Mouse (Mus musculus) brown adipose tissue, adult 24 weeks (tissue): ENCODE measurements around the gene Abcg1. TPM values are rescaled to one million over a fixed set of nuclear protein-coding genes. Genes with fewer than 3 reads are reported as not detected.

Source experiments
- H3K27ac ChIP-seq: fragments of 200-500 bp; replicated peaks from 2 replicates; pipeline ENCODE4 v1.5.1; 2012; ENCODE audit warnings: low read depth, mild to moderate bottlenecking, low read length
- H3K4me1 ChIP-seq: fragments of 200-500 bp; 2 replicates; pipeline ENCODE4 v1.6.1; 2012; ENCODE audit warnings: low read length, mixed read lengths; ENCODE audit not compliant: control insufficient read depth, insufficient read depth, insufficient read length
- H3K4me3 ChIP-seq: fragments of 200-500 bp; 2 replicates; pipeline ENCODE4 v1.5.1; 2012; ENCODE audit warnings: low read depth, mild to moderate bottlenecking, low read length, moderate library complexity; ENCODE audit not compliant: insufficient read depth
- polyA plus RNA-seq: library from polyadenylated mRNA; stranded (reverse); fragments of >200 nt; gene quantifications from 2 replicates; pipeline ENCODE4 v1.2.4, GENCODE M21; 2012; ENCODE audit not compliant: missing spikeins, insufficient read depth, insufficient read length

Abcg1 gene
- polyA plus RNA-seq, 1 experiment = 2.3 TPM

GRCm38 (mm10) chr17:31066058-31066457, 8.6 kb downstream of the Abcg1 start:
- peaks cover 18% of the 10 kb centered on the region; the same call in 1 of the 2 replicates for H3K4me1 ChIP-seq
- H3K27ac ChIP-seq = no peak overlapping the region
- H3K4me3 ChIP-seq = no peak overlapping the region

DNA sequence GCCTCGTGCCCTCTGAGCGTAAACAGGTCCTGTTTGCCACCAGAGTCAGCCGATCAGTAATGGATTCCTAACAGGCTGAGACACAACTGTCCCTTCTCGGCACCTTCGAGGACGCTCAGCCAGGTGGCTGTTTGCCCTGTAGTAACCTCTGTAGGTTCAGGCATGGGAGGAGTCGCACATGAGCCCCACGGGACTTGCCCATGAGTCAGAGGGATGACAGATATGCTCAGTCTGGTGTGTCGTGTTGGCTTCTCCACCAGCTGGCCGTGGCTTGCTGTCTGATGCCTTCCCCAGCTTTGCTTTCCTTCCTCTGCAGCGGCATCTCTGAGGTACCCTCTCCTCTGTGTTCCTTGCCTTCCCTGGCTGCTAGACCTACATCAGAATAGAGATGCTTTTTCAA, 9.6 kb downstream of the Abcg1 start:
- Histone ChIP-seq H3K4me3 (no peak overlapping the region), H3K4me1 (peaks cover 20% of the 10 kb centered on the region), H3K27ac (no peak overlapping the region)

- H3K27ac ChIP-seq = no peak overlapping the region
- no peak overlapping the region for H3K4me3 ChIP-seq
- peaks cover 37% of the 10 kb centered on the region for H3K4me1 ChIP-seq
Observed at GRCm38 (mm10) chr17:31069121-31069520, 11.6 kb downstream of the Abcg1 start.

- Histone ChIP-seq H3K4me1 (peaks cover 41% of the 10 kb centered on the region), H3K27ac (no peak overlapping the region), H3K4me3 (no peak overlapping the region)
Observed at GRCm38 (mm10) chr17:31069845-31070244, 12.4 kb downstream of the Abcg1 start.

GRCm38 (mm10) chr17:31070403-31071185, 13.1 kb downstream of the Abcg1 start:
- H3K4me3 ChIP-seq = no peak overlapping the region
- H3K4me1 ChIP-seq = peaks cover 49% of the 10 kb centered on the region
- no peak overlapping the region for H3K27ac ChIP-seq

GRCm38 (mm10) chr17:31071421-31072301, 14.2 kb downstream of the Abcg1 start:
- H3K4me3 ChIP-seq = no peak overlapping the region
- H3K27ac ChIP-seq = 0 out of 2 replicates have a peak overlapping the region, but pooled peaks have one; percentile 32
- H3K4me1 ChIP-seq = peaks cover 54% of the 10 kb centered on the region

DNA sequence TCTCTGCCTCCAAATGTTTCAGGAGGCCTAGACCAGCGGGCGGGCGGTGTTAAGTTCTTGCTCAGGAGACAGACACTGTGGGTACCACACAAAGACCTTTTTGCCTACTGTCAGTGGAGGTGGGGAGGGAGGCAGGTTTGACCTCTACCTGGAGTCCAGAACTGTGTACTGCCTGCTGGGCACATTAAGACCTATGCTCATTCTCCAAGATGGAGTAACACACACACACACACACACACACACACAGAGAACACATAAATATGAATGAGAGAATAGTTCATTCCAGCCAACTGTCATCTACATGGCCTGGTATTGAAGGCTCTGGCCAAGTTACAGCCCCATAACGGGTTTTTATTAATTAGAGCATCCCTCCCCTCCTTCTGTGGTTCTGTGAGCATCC, 15.4 kb downstream of the Abcg1 start:
- Histone ChIP-seq H3K4me1 (peaks cover 57% of the 10 kb centered on the region), H3K27ac (no peak overlapping the region), H3K4me3 (no peak overlapping the region)

GRCm38 (mm10) chr17:31073273-31074052, 16.0 kb downstream of the Abcg1 start:
- no peak overlapping the region for H3K4me3 ChIP-seq
- H3K27ac ChIP-seq = peak overlapping the region; percentile 72; the same call in 1 of the 2 replicates
- H3K4me1 ChIP-seq = peaks cover 63% of the 10 kb centered on the region

DNA sequence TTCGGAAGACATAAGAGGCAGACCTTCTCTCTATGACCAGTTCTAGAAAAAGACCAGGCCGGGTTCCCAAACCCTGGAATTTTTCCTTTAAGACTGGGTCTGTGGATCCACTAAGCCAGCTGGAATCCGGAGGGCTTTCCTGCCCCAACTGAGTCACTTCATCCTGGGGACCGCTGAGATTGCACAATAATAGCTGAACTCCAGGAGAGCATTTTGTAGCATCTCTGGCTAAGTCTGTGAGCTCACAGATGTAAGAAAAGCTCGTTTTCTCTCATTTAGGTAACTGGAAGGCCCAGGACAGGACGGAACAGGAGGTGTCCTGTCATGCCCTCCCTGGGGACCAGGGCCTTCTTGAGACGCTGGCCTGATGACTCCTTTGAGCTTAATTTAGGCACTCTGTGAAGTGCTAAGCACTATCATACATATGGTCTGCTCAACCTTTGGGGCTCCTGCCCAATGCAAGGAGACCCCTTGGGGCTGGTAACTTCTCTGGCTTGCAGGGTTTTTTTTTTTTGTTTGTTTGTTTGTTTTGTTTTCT, 16.6 kb downstream of the Abcg1 start:
- Histone ChIP-seq H3K27ac (peak overlapping the region; percentile 72), H3K4me1 (peaks cover 67% of the 10 kb centered on the region), H3K4me3 (no peak overlapping the region)

DNA sequence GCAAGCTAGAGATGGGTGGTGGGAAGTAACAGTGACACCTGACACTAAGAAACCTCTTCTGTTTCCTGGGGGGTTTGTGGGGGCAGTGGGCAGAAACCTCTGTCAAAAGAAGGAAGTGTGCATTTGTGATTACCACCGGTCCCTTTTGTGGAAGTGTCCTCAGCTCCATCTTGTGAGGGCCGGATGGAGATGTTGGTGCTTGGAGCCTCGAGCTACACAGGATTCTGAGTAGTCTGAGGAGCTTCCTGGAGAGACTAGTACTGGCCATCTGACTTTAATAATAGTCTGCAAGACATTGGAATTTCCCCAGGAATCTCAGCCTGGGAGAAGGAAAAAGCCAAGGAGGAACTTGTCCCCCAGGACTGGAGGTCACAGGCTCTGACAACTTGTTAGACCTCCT, 17.2 kb downstream of the Abcg1 start:
- Histone ChIP-seq H3K4me3 (no peak overlapping the region), H3K27ac (peak overlapping the region; percentile 86), H3K4me1 (peaks cover 67% of the 10 kb centered on the region)

DNA sequence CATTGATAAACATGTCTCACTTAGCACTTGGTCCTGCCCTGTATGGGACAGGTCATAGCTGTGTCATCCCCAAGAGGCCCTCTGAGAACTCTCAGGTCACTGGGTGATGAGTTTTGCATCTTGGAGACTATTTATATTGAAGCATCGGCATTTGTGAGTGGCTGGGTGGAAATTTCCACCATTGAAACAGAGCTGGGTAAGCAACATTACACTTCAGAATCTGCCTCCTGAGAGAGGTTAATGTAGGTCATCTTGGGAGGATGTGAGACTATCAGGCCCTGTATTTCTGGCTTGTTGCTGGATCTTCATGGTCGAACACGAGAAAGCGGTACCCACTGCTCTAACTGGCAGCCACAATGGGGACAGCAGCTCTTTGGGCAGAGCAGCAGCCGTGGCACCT, 18.0 kb downstream of the Abcg1 start:
- H3K27ac ChIP-seq = peak overlapping the region; percentile 86
- 0 out of 2 replicates have a peak overlapping the region, but pooled peaks have one; percentile 12 for H3K4me3 ChIP-seq
- H3K4me1 ChIP-seq = peaks cover 73% of the 10 kb centered on the region

GRCm38 (mm10) chr17:31077561-31077960, 20.1 kb downstream of the Abcg1 start:
- H3K4me3 ChIP-seq = no peak overlapping the region
- peaks cover 55% of the 10 kb centered on the region for H3K4me1 ChIP-seq
- H3K27ac ChIP-seq = peak overlapping the region; percentile 12; the same call in 1 of the 2 replicates

GRCm38 (mm10) chr17:31078581-31078980, 21.1 kb downstream of the Abcg1 start:
- H3K4me3 ChIP-seq = no peak overlapping the region
- peaks cover 47% of the 10 kb centered on the region for H3K4me1 ChIP-seq
- H3K27ac ChIP-seq = peak overlapping the region; percentile 89

- peak overlapping the region; percentile 89 for H3K27ac ChIP-seq
- H3K4me1 ChIP-seq = peaks cover 43% of the 10 kb centered on the region
Observed at GRCm38 (mm10) chr17:31079078-31079840, 21.8 kb downstream of the Abcg1 start.

More at GRCm38 (mm10) chr17:31079078-31079840, 21.8 kb downstream of the Abcg1 start:
- no peak overlapping the region for H3K4me3 ChIP-seq
